Mouse (Mus musculus) bone marrow, adult 2 months (tissue): Measurements from ENCODE around the gene S100a6.

ENCODE experiments used
- CTCF ChIP-seq: fragments of 200-500 bp; IDR thresholded peaks from 2 replicates; pipeline ENCODE4 v1.5.1; 2011; ENCODE audit warnings: low read length, control low read depth; ENCODE audit not compliant: control insufficient read depth, insufficient read depth
- POLR2A ChIP-seq: fragments of 200-500 bp; IDR thresholded peaks from 2 replicates; pipeline ENCODE4 v1.6.1; 2011; ENCODE audit warnings: low read depth, mild to moderate bottlenecking, control low read depth, low read length, borderline replicate concordance; ENCODE audit not compliant: control insufficient read depth

- TF ChIP-seq CTCF, result no peak
- TF ChIP-seq POLR2A, result no peak
Observed at GRCm38 (mm10) chr3:90583893-90584292, 28.8 kb upstream of the S100a6 start.
